Mouse (Mus musculus): ENCODE results near the gene Uba7.
A peak's percentile ranks its signal among the peaks of the same experiment; 100 is the strongest.
"Not testable (repeated sequence)": the region's sequence is repeated elsewhere in the genome, so short reads cannot be mapped to it uniquely, and the experiment has no call there.

The Uba7 gene

GRCm38 (mm10) chr9:108008041-108008440 is 32.7 kb downstream of the Uba7 start:
- Histone ChIP-seq H3K4me3 (replicated peaks; ENCODE audit: low read length) (no peak overlapping the region), H3K4me1 (replicated peaks; ENCODE audit: low read depth, low read length) (peaks cover 56% of the 10 kb centered on the region), H3K36me3 (ENCODE audit: insufficient read depth, low read length) (peaks cover 11% of the 10 kb centered on the region; the same call in 1 of the 2 replicates), H3K27me3 (ENCODE audit: insufficient read depth, low read length) (no peaks in the 10 kb centered on the region), H3K9me3 (ENCODE audit: low read length) (no peaks in the 10 kb centered on the region)
- TF ChIP-seq POU5F1 (IDR thresholded peaks at IDR 0.05; ENCODE audit: borderline replicate concordance, low read length) = no peak
- no peak for TF ChIP-seq CTCF (conservative IDR thresholded peaks at IDR 0.05; ENCODE audit: low read length)
- no peak for TF ChIP-seq NANOG (IDR thresholded peaks at IDR 0.05; ENCODE audit: borderline replicate concordance, low read length)

- H3K36me3 ChIP-seq (ENCODE audit: insufficient read depth, low read length) = peaks cover 14% of the 10 kb centered on the region
- peaks cover 55% of the 10 kb centered on the region for H3K4me1 ChIP-seq (replicated peaks; ENCODE audit: low read depth, low read length)
- H3K4me3 ChIP-seq (replicated peaks; ENCODE audit: low read length) = no peak overlapping the region
- no peak for TF ChIP-seq CTCF (conservative IDR thresholded peaks at IDR 0.05; ENCODE audit: low read length)
- no peak for TF ChIP-seq POU5F1 (IDR thresholded peaks at IDR 0.05; ENCODE audit: borderline replicate concordance, low read length)
- TF ChIP-seq NANOG (IDR thresholded peaks at IDR 0.05; ENCODE audit: borderline replicate concordance, low read length) = no peak
- no peaks in the 10 kb centered on the region for H3K9me3 ChIP-seq (ENCODE audit: low read length)
- no peaks in the 10 kb centered on the region for H3K27me3 ChIP-seq (ENCODE audit: insufficient read depth, low read length)
Measured at GRCm38 (mm10) chr9:108010385-108010784, 35.1 kb downstream of the Uba7 start.

GRCm38 (mm10) chr9:108013577-108013976 is 38.3 kb downstream of the Uba7 start:
- Histone ChIP-seq H3K36me3 (ENCODE audit: insufficient read depth, low read length) (peaks cover 30% of the 10 kb centered on the region), H3K4me1 (replicated peaks; ENCODE audit: low read depth, low read length) (peaks cover 46% of the 10 kb centered on the region)
- H3K27me3 ChIP-seq (ENCODE audit: insufficient read depth, low read length); H3K9me3 ChIP-seq (ENCODE audit: low read length); H3K4me3 ChIP-seq (replicated peaks; ENCODE audit: low read length): not testable (repeated sequence)

- H3K27me3 ChIP-seq (ENCODE audit: insufficient read depth, low read length) = no peaks in the 10 kb centered on the region
- H3K4me3 ChIP-seq (replicated peaks; ENCODE audit: low read length) = no peak overlapping the region
- H3K4me1 ChIP-seq (replicated peaks; ENCODE audit: low read depth, low read length) = peaks cover 25% of the 10 kb centered on the region
- H3K36me3 ChIP-seq (ENCODE audit: insufficient read depth, low read length) = peaks cover 30% of the 10 kb centered on the region
- H3K9me3 ChIP-seq (ENCODE audit: low read length) = no peaks in the 10 kb centered on the region
- TF ChIP-seq NANOG (IDR thresholded peaks at IDR 0.05; ENCODE audit: borderline replicate concordance, low read length) = no peak
Measured at GRCm38 (mm10) chr9:108017127-108017526, 41.8 kb downstream of the Uba7 start.

- Histone ChIP-seq H3K27me3 (ENCODE audit: insufficient read depth, low read length) (no peaks in the 10 kb centered on the region), H3K4me3 (replicated peaks; ENCODE audit: low read length) (no peak overlapping the region), H3K4me1 (replicated peaks; ENCODE audit: low read depth, low read length) (peaks cover 22% of the 10 kb centered on the region), H3K9me3 (ENCODE audit: low read length) (no peaks in the 10 kb centered on the region), H3K36me3 (ENCODE audit: insufficient read depth, low read length) (peaks cover 35% of the 10 kb centered on the region)
- TF ChIP-seq NANOG (IDR thresholded peaks at IDR 0.05; ENCODE audit: borderline replicate concordance, low read length) (no peak), CTCF (conservative IDR thresholded peaks at IDR 0.05; ENCODE audit: low read length) (no peak), POU5F1 (IDR thresholded peaks at IDR 0.05; ENCODE audit: borderline replicate concordance, low read length) (no peak)
Measured at GRCm38 (mm10) chr9:108020741-108021140, 45.4 kb downstream of the Uba7 start.

- no peak overlapping the region for H3K4me3 ChIP-seq (replicated peaks; ENCODE audit: low read length)
- H3K9me3 ChIP-seq (ENCODE audit: low read length) = no peaks in the 10 kb centered on the region
- peaks cover 22% of the 10 kb centered on the region for H3K4me1 ChIP-seq (replicated peaks; ENCODE audit: low read depth, low read length)
- no peaks in the 10 kb centered on the region for H3K27me3 ChIP-seq (ENCODE audit: insufficient read depth, low read length)
- H3K36me3 ChIP-seq (ENCODE audit: insufficient read depth, low read length) = peaks cover 39% of the 10 kb centered on the region
- no peak for TF ChIP-seq CTCF (conservative IDR thresholded peaks at IDR 0.05; ENCODE audit: low read length)
- TF ChIP-seq NANOG (IDR thresholded peaks at IDR 0.05; ENCODE audit: borderline replicate concordance, low read length) = no peak
- TF ChIP-seq POU5F1 (IDR thresholded peaks at IDR 0.05; ENCODE audit: borderline replicate concordance, low read length) = no peak
Measured at GRCm38 (mm10) chr9:108023216-108023615, 47.9 kb downstream of the Uba7 start.

- Histone ChIP-seq H3K9me3 (ENCODE audit: low read length) (no peaks in the 10 kb centered on the region), H3K4me3 (replicated peaks; ENCODE audit: low read length) (no peak overlapping the region), H3K27me3 (ENCODE audit: insufficient read depth, low read length) (no peaks in the 10 kb centered on the region), H3K36me3 (ENCODE audit: insufficient read depth, low read length) (peaks cover 54% of the 10 kb centered on the region), H3K4me1 (replicated peaks; ENCODE audit: low read depth, low read length) (peaks cover 36% of the 10 kb centered on the region)
- no peak for TF ChIP-seq CTCF (conservative IDR thresholded peaks at IDR 0.05; ENCODE audit: low read length)
- TF ChIP-seq POU5F1 (IDR thresholded peaks at IDR 0.05; ENCODE audit: borderline replicate concordance, low read length) = no peak
Measured at GRCm38 (mm10) chr9:108026584-108026983, 51.3 kb downstream of the Uba7 start.

- no peak overlapping the region for H3K4me3 ChIP-seq (replicated peaks; ENCODE audit: low read length)
- no peaks in the 10 kb centered on the region for H3K27me3 ChIP-seq (ENCODE audit: insufficient read depth, low read length)
- TF ChIP-seq CTCF (conservative IDR thresholded peaks at IDR 0.05; ENCODE audit: low read length) (peak; percentile 31; the same call in 1 of the 2 replicates), POU5F1 (IDR thresholded peaks at IDR 0.05; ENCODE audit: borderline replicate concordance, low read length) (no peak)
- no peaks in the 10 kb centered on the region for H3K9me3 ChIP-seq (ENCODE audit: low read length)
- H3K36me3 ChIP-seq (ENCODE audit: insufficient read depth, low read length) = peaks cover 60% of the 10 kb centered on the region
- peaks cover 45% of the 10 kb centered on the region for H3K4me1 ChIP-seq (replicated peaks; ENCODE audit: low read depth, low read length)
Measured at GRCm38 (mm10) chr9:108027867-108028266, 52.6 kb downstream of the Uba7 start.

GRCm38 (mm10) chr9:108032126-108032525 is 56.8 kb downstream of the Uba7 start:
- Histone ChIP-seq H3K36me3 (ENCODE audit: insufficient read depth, low read length) (peaks cover 57% of the 10 kb centered on the region), H3K27me3 (ENCODE audit: insufficient read depth, low read length) (no peaks in the 10 kb centered on the region), H3K4me1 (replicated peaks; ENCODE audit: low read depth, low read length) (peaks cover 56% of the 10 kb centered on the region), H3K9me3 (ENCODE audit: low read length) (no peaks in the 10 kb centered on the region), H3K4me3 (replicated peaks; ENCODE audit: low read length) (0 out of 2 replicates have a peak overlapping the region, but pooled peaks have one; percentile 26)
- TF ChIP-seq POU5F1 (IDR thresholded peaks at IDR 0.05; ENCODE audit: borderline replicate concordance, low read length) = no peak
- TF ChIP-seq CTCF (conservative IDR thresholded peaks at IDR 0.05; ENCODE audit: low read length) = no peak
- TF ChIP-seq NANOG (IDR thresholded peaks at IDR 0.05; ENCODE audit: borderline replicate concordance, low read length) = no peak
